Comparison of ENCODE assay signal across 9 mouse cellular contexts in the genomic region with DNA sequence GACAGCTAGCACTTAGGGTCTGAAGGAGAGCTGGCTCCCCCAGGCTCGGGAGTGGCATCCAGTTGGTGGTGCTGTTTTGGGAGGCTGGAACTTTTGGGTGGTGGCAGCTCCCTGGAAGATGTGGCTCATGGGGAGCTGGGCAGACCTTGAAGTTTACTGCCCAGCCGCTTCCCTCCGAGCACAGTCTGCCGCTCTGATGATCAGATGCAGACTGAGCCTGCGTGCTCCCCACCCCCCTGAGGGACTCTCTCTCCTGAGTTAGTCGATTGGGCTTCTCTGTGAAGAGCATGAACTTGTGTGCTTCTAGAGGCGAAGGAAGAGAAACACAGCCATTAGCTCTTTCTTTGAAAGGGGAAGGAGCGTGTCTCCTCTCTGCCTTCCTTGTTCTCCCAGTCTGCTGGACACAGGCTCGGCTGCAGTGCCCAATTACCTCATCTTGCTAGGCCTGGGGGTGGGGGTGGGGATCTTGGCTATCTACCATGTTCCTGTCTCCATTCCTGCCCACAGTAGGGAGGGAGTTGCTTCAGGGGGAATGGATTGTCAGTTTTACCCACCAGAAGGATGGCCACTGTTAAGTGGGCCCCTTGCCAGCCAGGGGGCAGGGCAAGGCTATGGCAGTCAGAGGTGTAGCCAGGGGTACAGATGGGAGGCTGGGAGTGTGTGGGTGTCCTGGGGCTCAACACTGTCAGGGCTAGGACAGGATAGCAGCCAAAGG. TPM values are rescaled to one million over a fixed set of nuclear protein-coding genes. Genes with fewer than 3 reads are reported as not detected.
A peak's percentile ranks its signal among the peaks of the same experiment; 100 is the strongest.
DNase-seq lines count a peak whose midpoint lies in the region; ATAC-seq lines count a peak whose summit lies in the region.
"Had no signal": no experiment of that assay in that cellular context is flagged by ENCODE, and none has a peak within 500 bp of the region (broad histone marks: within the 10 kb centered on the region; RNA-seq: fewer than 3 reads in every experiment).

No protein-coding gene starts in this region.

- 25% methylated on average over 9 of the region's 9 CpGs for WGBS in kidney, embryonic 16.5 days

- peak overlapping the region; percentile 48 for H3K9ac ChIP-seq in kidney, embryonic 16.5 days (replicated peaks; ENCODE audit: low read length)

- peaks cover 8% of the 10 kb centered on the region for H3K4me1 ChIP-seq in kidney, embryonic 16.5 days (ENCODE audit: insufficient read depth, low read length)

- H3K27me3 ChIP-seq in kidney, embryonic 16.5 days (ENCODE audit: insufficient read depth, low read length), result peaks cover 3% of the 10 kb centered on the region; the same call in 1 of the 2 replicates

- H3K9me3 ChIP-seq in kidney, embryonic 16.5 days (ENCODE audit: low read length), result no peaks in the 10 kb centered on the region

- no peak overlapping the region for H3K27ac ChIP-seq in kidney, embryonic 16.5 days (ENCODE audit: low read length)

- 0 out of 2 replicates have a peak, but pooled peaks have one; percentile 33 for ATAC-seq in kidney, embryonic 16.5 days (ENCODE audit: low FRiP score, low TSS enrichment)
- peak; percentile 56 for ATAC-seq in cerebellum, adult (ENCODE audit: insufficient number of reproducible peaks, low FRiP score, low TSS enrichment)
- ATAC-seq in granulocyte monocyte progenitor cell, adult 5-6 weeks (replicated peaks; ENCODE audit: poor library complexity, severe bottlenecking), result peak; percentile 50

- H3K4me2 ChIP-seq in kidney, embryonic 16.5 days (replicated peaks; ENCODE audit: low read depth, low read length), result no peak overlapping the region

- no peaks in the 10 kb centered on the region for H3K36me3 ChIP-seq in kidney, embryonic 16.5 days (ENCODE audit: insufficient read depth, low read length)

- H3K4me3 ChIP-seq in kidney, embryonic 16.5 days (ENCODE audit: low read length), result no peak overlapping the region
- H3K4me3 ChIP-seq: myocyte had no signal

- no peak for DNase-seq in kidney, adult 9 months
- peak; percentile 17 to 45 for DNase-seq in lung, postnatal 4 days
- DNase-seq in thymus, postnatal 4 days, result no peak
- no peak for DNase-seq in B cell, adult 2 months
- no peak for DNase-seq in spleen, postnatal 10 days (ENCODE audit: low spot score in 2 of 2)

RNA-seq across cellular contexts. Expression of gene Ntpcr, which starts 26.8 kb away (rescaled TPM):
- 30.3 and 30.8 TPM in 2 replicates for polyA plus RNA-seq in kidney, embryonic 16.5 days (2015; fragmentation: Nextera tagmentation; extraction: Ambion mirVana)
- total RNA-seq in granulocyte monocyte progenitor cell, adult 5-6 weeks (2014; fragmentation: Nextera tagmentation), result 41.3 and 44.3 TPM in 2 replicates
- 41.6 and 43.7 TPM in 2 replicates for total RNA-seq in granulocyte monocyte progenitor cell, adult 5-6 weeks (2017)

Comparison
In these comparisons a context has a peak if more than half of its experiments do, and no peak if none do; other contexts are left out.
1. DNase-seq: peak in lung, postnatal 4 days (2 of 2); none in kidney, adult 9 months (single experiment), thymus, postnatal 4 days (single experiment), B cell, adult 2 months (0 of 2) and spleen, postnatal 10 days (0 of 2).
2. Peak in every context shown above with its lines, with median percentiles within 50 percentile points of each other: ATAC-seq.